Mouse (Mus musculus) myocyte (in vitro differentiated cells): Measurements from ENCODE around the gene Zfp59. TPM values are rescaled to one million over a fixed set of nuclear protein-coding genes. Genes with fewer than 3 reads are reported as not detected.
"Not testable (repeated sequence)": the region's sequence is repeated elsewhere in the genome, so short reads cannot be mapped to it uniquely, and the experiment has no call there.

ENCODE experiments used
- H3K27me3 ChIP-seq: one replicate; pipeline ENCODE4 v1.6.1; 2011; ENCODE audit not compliant: control insufficient read depth, insufficient read depth, insufficient read length
- H3K36me3 ChIP-seq: one replicate; pipeline ENCODE4 v1.6.1; 2011; ENCODE audit not compliant: control insufficient read depth, insufficient read depth
- H3K4me2 ChIP-seq: one replicate; pipeline ENCODE4 v1.6.1; 2011; ENCODE audit warnings: low read depth, control low read depth
- H3K4me3 ChIP-seq: one replicate; pipeline ENCODE4 v1.5.1; 2011; ENCODE audit warnings: mild to moderate bottlenecking, control low read depth, moderate library complexity
- H3K79me2 ChIP-seq: one replicate; pipeline ENCODE4 v1.6.1; 2011; ENCODE audit not compliant: control insufficient read depth, insufficient read depth
- H3ac ChIP-seq: one replicate; pipeline ENCODE4 v1.6.1; 2011; ENCODE audit not compliant: control insufficient read depth, insufficient read length
- CEBPB ChIP-seq: IDR thresholded peaks from 2 replicates; pipeline ENCODE4 v1.6.1; 2011; ENCODE audit warnings: mild to moderate bottlenecking, moderate library complexity; ENCODE audit not compliant: poor library complexity, insufficient read depth, severe bottlenecking
- E2F4 ChIP-seq: IDR thresholded peaks from one replicate; pipeline ENCODE4 v1.6.1; 2011; ENCODE audit warnings: mild to moderate bottlenecking, control low read depth, moderate library complexity; ENCODE audit not compliant: insufficient read depth
- MAX ChIP-seq: IDR thresholded peaks from one replicate; pipeline ENCODE4 v1.6.1; 2011; ENCODE audit warnings: low read depth, mild to moderate bottlenecking, control low read depth
- MYOD1 ChIP-seq, 3 experiments: IDR thresholded peaks; one replicate each; pipeline ENCODE4 v1.6.1; 2011; ENCODE audit warnings: control low read depth in 2 of 3, low read depth in 2 of 3, mild to moderate bottlenecking in 2 of 3, moderate library complexity in 1 of 3; ENCODE audit not compliant: insufficient read length in 2 of 3, control insufficient read depth in 1 of 3
- MYOG ChIP-seq, 3 experiments: IDR thresholded peaks; one replicate each; pipeline ENCODE4 v1.6.1; 2011; ENCODE audit warnings: control low read depth in 2 of 3, low read depth in 2 of 3, mild to moderate bottlenecking in 2 of 3; ENCODE audit not compliant: insufficient read length in 2 of 3, control insufficient read depth in 1 of 3, insufficient read depth in 1 of 3
- POLR2A ChIP-seq: IDR thresholded peaks from one replicate; pipeline ENCODE4 v1.6.1; 2011; ENCODE audit warnings: low read depth, mild to moderate bottlenecking, control low read depth, moderate library complexity; ENCODE audit not compliant: insufficient read length
- POLR2AphosphoS2 ChIP-seq: IDR thresholded peaks from one replicate; pipeline ENCODE4 v1.6.1; 2011; ENCODE audit warnings: low read depth, control low read depth; ENCODE audit not compliant: insufficient read length
- REST ChIP-seq: IDR thresholded peaks from one replicate; pipeline ENCODE4 v1.6.1; 2011; ENCODE audit warnings: mild to moderate bottlenecking, control low read depth, moderate library complexity; ENCODE audit not compliant: insufficient read depth, insufficient read length
- SRF ChIP-seq: IDR thresholded peaks from one replicate; pipeline ENCODE4 v1.6.1; 2011; ENCODE audit warnings: low read depth; ENCODE audit not compliant: control insufficient read depth, insufficient read length
- TCF12 ChIP-seq: IDR thresholded peaks from one replicate; pipeline ENCODE4 v1.6.1; 2011; ENCODE audit warnings: mild to moderate bottlenecking, control low read depth; ENCODE audit not compliant: poor library complexity, insufficient read depth, severe bottlenecking
- TCF3 ChIP-seq: IDR thresholded peaks from one replicate; pipeline ENCODE4 v1.6.1; 2011; ENCODE audit warnings: low read depth, control low read depth; ENCODE audit not compliant: insufficient read length
- USF1 ChIP-seq: IDR thresholded peaks from one replicate; pipeline ENCODE4 v1.6.1; 2011; ENCODE audit warnings: low read depth, mild to moderate bottlenecking, control low read depth, moderate library complexity
- polyA plus RNA-seq: library from polyadenylated mRNA; unstranded; fragments of >200 nt; fragmentation: generic; extraction: Trizol; gene quantifications from one replicate; pipeline ENCODE4 v1.2.1, GENCODE M21; 2012; ENCODE audit warnings: missing spikeins

Zfp59 gene
- polyA plus RNA-seq, 1 experiment = 1.2 TPM

DNA sequence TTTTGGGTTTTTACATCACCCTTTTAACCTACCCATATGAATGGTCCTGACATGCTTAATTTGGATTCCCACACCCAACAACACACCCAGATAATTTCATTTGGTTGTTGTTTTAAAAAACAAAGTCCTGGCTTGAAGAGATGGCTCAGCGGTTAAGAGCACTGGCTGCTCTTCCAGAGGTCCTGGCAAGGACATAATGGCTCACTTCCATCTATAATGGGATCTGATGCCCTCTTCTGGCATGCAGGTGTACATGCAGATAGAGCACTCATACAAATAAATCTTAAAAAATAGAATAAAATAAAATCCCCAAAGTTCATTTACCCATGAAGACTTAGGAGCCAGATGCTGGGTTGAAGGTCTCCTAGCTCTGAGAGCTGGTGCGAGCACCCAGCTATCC is 37.3 kb upstream of the Zfp59 start:
- peaks cover 5% of the 10 kb centered on the region for H3K79me2 ChIP-seq
- H3K27me3 ChIP-seq = peaks cover 2% of the 10 kb centered on the region
- H3K4me2 ChIP-seq = peak overlapping the region; percentile 27
- no peak overlapping the region for H3ac ChIP-seq
- H3K4me3 ChIP-seq = no peak overlapping the region
- no peaks in the 10 kb centered on the region for H3K36me3 ChIP-seq
- TF ChIP-seq SRF (no peak), MAX (no peak), E2F4 (no peak), POLR2AphosphoS2 (no peak), TCF12 (no peak), MYOG (IDR thresholded peaks at IDR 0.05; ENCODE audit: control insufficient read depth in 1 of 3, insufficient read depth in 1 of 3, insufficient read length in 2 of 3, low read depth in 2 of 3) (no peak), CEBPB (no peak), TCF3 (no peak), REST (no peak), MYOD1 (IDR thresholded peaks at IDR 0.05; ENCODE audit: control insufficient read depth in 1 of 3, insufficient read length in 2 of 3, low read depth in 2 of 3) (no peak), USF1 (no peak), POLR2A (no peak)

DNA sequence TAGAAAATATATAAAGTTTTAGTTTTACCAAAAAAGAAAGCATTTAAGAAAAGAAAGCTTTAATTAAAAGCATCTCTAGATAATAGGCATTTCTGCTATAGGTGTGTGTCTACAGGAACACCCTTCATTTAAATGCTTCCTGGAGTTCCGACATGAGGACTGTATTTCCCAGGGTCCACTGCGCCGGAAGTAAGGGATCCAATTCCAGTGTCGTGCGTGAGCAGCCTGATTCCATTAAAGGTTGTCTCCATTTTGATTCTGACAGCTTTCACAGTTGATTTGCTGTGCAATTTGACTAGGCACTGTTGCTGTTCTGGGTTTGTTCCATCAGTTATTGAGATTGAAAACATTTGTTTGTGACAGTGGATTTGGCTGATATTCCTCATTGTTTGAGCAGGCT is 35.4 kb upstream of the Zfp59 start:
- Histone ChIP-seq H3ac (no peak overlapping the region), H3K4me3 (no peak overlapping the region), H3K4me2 (no peak overlapping the region), H3K27me3 (no peaks in the 10 kb centered on the region), H3K79me2 (peaks cover 5% of the 10 kb centered on the region), H3K36me3 (no peaks in the 10 kb centered on the region)
- TF ChIP-seq SRF = no peak
- no peak for TF ChIP-seq CEBPB
- no peak for TF ChIP-seq TCF3
- no peak for TF ChIP-seq POLR2AphosphoS2
- TF ChIP-seq MAX = no peak
- TF ChIP-seq TCF12 = no peak
- TF ChIP-seq MYOG (IDR thresholded peaks at IDR 0.05; ENCODE audit: control insufficient read depth in 1 of 3, insufficient read depth in 1 of 3, insufficient read length in 2 of 3, low read depth in 2 of 3) = no peak
- TF ChIP-seq USF1 = no peak
- TF ChIP-seq POLR2A = no peak
- TF ChIP-seq MYOD1 (IDR thresholded peaks at IDR 0.05; ENCODE audit: control insufficient read depth in 1 of 3, insufficient read length in 2 of 3, low read depth in 2 of 3) = no peak

DNA sequence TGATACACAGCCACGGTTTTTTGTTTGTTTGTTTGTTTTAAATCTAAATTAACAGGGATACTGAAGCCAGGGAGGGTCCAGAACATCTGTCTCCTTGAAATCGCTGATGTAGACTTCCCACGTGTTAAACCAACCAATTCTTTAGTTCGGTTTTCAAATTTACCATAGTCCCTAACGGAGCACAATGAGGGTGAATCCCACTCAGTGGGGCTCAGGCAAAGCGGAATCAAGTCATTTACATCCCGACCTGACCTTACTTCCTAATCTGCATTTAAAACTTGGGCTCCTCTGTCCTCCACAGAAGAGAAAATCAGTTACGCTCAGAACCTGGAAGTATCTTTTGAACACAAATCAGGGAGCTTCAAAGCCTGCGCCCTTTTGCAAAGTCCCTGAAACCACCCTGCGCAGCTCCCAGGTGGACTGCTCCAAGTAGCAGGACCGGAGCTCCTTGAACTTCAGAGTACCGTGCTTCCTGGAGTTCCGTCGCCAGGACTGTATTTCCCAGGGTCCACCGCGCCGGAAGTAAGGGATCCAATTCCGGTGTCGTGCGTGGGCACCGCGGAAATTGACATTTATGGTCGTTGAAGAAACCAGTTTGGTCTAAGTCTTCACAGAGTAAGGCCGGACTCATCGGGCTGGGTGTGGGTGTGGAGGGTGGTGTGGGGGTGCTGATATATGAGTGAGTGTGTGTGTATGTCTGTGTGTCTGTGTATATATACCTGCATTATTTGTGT is 33.9 kb upstream of the Zfp59 start:
- H3K4me2 ChIP-seq = peak overlapping the region; percentile 95
- TF ChIP-seq USF1 (no peak), REST (no peak), TCF12 (no peak), POLR2A (peak; percentile 65), TCF3 (no peak), POLR2AphosphoS2 (peak; percentile 65), MYOD1 (IDR thresholded peaks at IDR 0.05; ENCODE audit: control insufficient read depth in 1 of 3, insufficient read length in 2 of 3, low read depth in 2 of 3) (no peak), E2F4 (peak; percentile 75), SRF (peak; percentile 92)
- H3K27me3 ChIP-seq = no peaks in the 10 kb centered on the region
- H3K79me2 ChIP-seq = peaks cover 5% of the 10 kb centered on the region
- peaks cover 4% of the 10 kb centered on the region for H3K36me3 ChIP-seq
- peak overlapping the region; percentile 69 for H3K4me3 ChIP-seq
- peak overlapping the region; percentile 22 for H3ac ChIP-seq

DNA sequence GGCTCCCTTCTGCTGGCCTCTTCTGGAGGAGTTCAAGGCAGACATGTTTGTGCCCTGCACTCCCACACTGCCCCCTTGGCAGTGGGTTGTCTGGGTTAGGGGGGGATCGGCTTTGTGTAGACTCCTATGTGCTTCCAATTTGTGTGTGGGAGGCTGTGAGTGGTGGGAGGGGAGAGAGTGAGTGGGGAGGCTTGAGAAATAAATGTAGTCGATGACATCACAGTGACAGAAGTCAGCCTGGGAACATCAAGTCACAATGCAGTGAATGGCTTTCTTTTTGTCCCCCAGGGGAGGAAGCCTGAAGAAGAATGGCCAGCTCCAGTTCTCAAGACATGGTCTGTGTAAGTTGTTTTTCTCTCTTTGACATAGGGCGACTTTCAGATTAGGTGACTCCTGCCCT is 31.5 kb upstream of the Zfp59 start, which contains the start of gene Zfp626:
Zfp626 (plus strand) TSS at position 301 of the 400 bp plus-strand sequence.
- not testable (repeated sequence) for H3ac ChIP-seq, H3K79me2 ChIP-seq, H3K36me3 ChIP-seq, H3K4me3 ChIP-seq, H3K27me3 ChIP-seq, H3K4me2 ChIP-seq

DNA sequence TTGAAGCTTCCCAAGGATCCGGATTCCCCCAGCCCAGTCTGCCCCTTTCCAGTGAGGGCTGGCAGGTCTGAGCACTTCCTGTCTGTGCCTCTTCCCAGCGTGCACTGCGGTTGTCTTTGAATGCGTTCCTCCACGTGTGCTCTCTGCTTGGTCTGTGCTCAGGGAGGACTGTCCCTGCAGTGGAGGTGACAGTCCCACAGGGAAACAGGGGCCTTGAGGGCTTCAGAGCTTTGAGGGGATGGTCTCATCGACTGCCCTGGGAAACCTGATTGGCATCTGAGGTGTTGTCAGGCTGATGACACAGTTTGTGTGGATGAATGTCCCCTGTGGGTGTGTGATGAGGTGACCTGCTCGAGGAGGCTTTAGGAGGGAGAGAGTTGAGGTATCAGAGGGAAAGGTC is 31.1 kb upstream of the Zfp59 start:
- H3K36me3 ChIP-seq, H3K4me3 ChIP-seq, H3K79me2 ChIP-seq, H3ac ChIP-seq, H3K27me3 ChIP-seq, H3K4me2 ChIP-seq: not testable (repeated sequence)
